Mouse (Mus musculus) forebrain, embryonic 11.5 days (tissue): Measurements from ENCODE around the gene Olfr603. TPM values are rescaled to one million over a fixed set of nuclear protein-coding genes. Genes with fewer than 3 reads are reported as not detected.
"Not testable (repeated sequence)": the region's sequence is repeated elsewhere in the genome, so short reads cannot be mapped to it uniquely, and the experiment has no call there.

Experiments
- ATAC-seq: fragments of 200-750 bp; cut with Nextera tagmentation; replicated peaks from 2 replicates; pipeline ENCODE4 v1.8.0; 2017; ENCODE audit warnings: moderate TSS enrichment; ENCODE audit not compliant: low FRiP score
- DNase-seq: peaks from one replicate; pipeline ENCODE4 v3.0.0-alpha.2; 2017; ENCODE audit warnings: low spot score
- H3K27ac ChIP-seq: fragments of 300-500 bp; sonication (generic); 2 replicates; pipeline ENCODE4 v1.5.1; 2014; ENCODE audit warnings: low read depth, low read length
- H3K27me3 ChIP-seq: fragments of 300-500 bp; sonication (generic); 2 replicates; pipeline ENCODE4 v1.6.1; 2014; ENCODE audit warnings: mild to moderate bottlenecking, low read length, mixed read lengths; ENCODE audit not compliant: control insufficient read depth, insufficient read depth
- H3K36me3 ChIP-seq: fragments of 300-500 bp; sonication (generic); 2 replicates; pipeline ENCODE4 v1.6.1; 2014; ENCODE audit warnings: mild to moderate bottlenecking, low read length, moderate library complexity, mixed read lengths; ENCODE audit not compliant: control insufficient read depth, insufficient read depth
- H3K4me1 ChIP-seq: fragments of 300-500 bp; sonication (generic); replicated peaks from 2 replicates; pipeline ENCODE4 v1.6.1; 2014; ENCODE audit warnings: low read length, mixed read lengths; ENCODE audit not compliant: control insufficient read depth, insufficient read depth
- H3K4me2 ChIP-seq: fragments of 300-500 bp; sonication (generic); 2 replicates; pipeline ENCODE4 v1.6.1; 2014; ENCODE audit warnings: low read depth, mild to moderate bottlenecking, low read length, moderate library complexity, mixed read lengths; ENCODE audit not compliant: severe bottlenecking
- H3K4me3 ChIP-seq: fragments of 300-500 bp; sonication (generic); 2 replicates; pipeline ENCODE4 v1.5.1; 2014; ENCODE audit warnings: low read depth, low read length
- H3K9ac ChIP-seq: fragments of 300-500 bp; sonication (generic); 2 replicates; pipeline ENCODE4 v1.6.1; 2014; ENCODE audit warnings: low read length
- H3K9me3 ChIP-seq: fragments of 300-500 bp; sonication (generic); 2 replicates; pipeline ENCODE4 v1.6.1; 2016; ENCODE audit warnings: low read length, mixed read lengths; ENCODE audit not compliant: control insufficient read depth
- WGBS: fragments of 180-500 bp; shearing (Covaris S2); extraction: QIAGEN DNeasy Blood & Tissue Kit; methylation state at CpG from one replicate; pipeline ENCODE4 v1.1.7; 2014; 5-methylcytosine and 5-hydroxymethylcytosine counted together
- polyA plus RNA-seq: library from polyadenylated mRNA; unstranded; fragments of >200 nt; fragmentation: Nextera tagmentation; extraction: Ambion mirVana; gene quantifications from 2 replicates; pipeline ENCODE4 v1.2.1, GENCODE M21; 2014

The Olfr603 gene
- polyA plus RNA-seq: not detected in 2 replicates

GRCm38 (mm10) chr7:103386077-103386476 is at the start of gene Olfr603:
Olfr603 (minus strand) TSS chr7:103386177.
- H3K27me3 ChIP-seq: no peaks in the 10 kb centered on the region
- H3K9me3 ChIP-seq: no peaks in the 10 kb centered on the region
- ATAC-seq: no peak
- H3K4me3 ChIP-seq: no peak within 1 kb of the TSS
- no peak within 1 kb of the TSS for H3K27ac ChIP-seq
- H3K9ac ChIP-seq: no peak within 1 kb of the TSS
- no peak within 1 kb of the TSS for H3K4me2 ChIP-seq
- no peak for DNase-seq
- H3K4me1 ChIP-seq: no peaks in the 10 kb centered on the region
- no peaks in the 10 kb centered on the region for H3K36me3 ChIP-seq

GRCm38 (mm10) chr7:103414772-103415171 is 28.8 kb upstream of the Olfr603 start, which contains the start of gene Usp17lc:
Usp17lc (plus strand) TSS chr7:103415072.
- H3K9ac ChIP-seq, H3K27me3 ChIP-seq, DNase-seq, ATAC-seq, H3K36me3 ChIP-seq, H3K9me3 ChIP-seq, H3K27ac ChIP-seq, H3K4me2 ChIP-seq, H3K4me3 ChIP-seq, H3K4me1 ChIP-seq: not testable (repeated sequence)
- 45% methylated on average over 1 of the region's 1 CpGs for WGBS

GRCm38 (mm10) chr7:103406521-103407055 is 20.6 kb upstream of the Olfr603 start:
- not testable (repeated sequence) for H3K27me3 ChIP-seq, ATAC-seq, H3K9me3 ChIP-seq, H3K9ac ChIP-seq, H3K36me3 ChIP-seq, DNase-seq, H3K27ac ChIP-seq, H3K4me3 ChIP-seq, H3K4me2 ChIP-seq, H3K4me1 ChIP-seq
- WGBS: 81% methylated on average over 3 of the region's 3 CpGs

GRCm38 (mm10) chr7:103398981-103399380 is 13.0 kb upstream of the Olfr603 start:
- Histone ChIP-seq H3K4me1 (no peaks in the 10 kb centered on the region), H3K27ac (no peak overlapping the region), H3K9me3 (no peaks in the 10 kb centered on the region), H3K4me2 (no peak overlapping the region), H3K4me3 (no peak overlapping the region), H3K9ac (no peak overlapping the region), H3K36me3 (no peaks in the 10 kb centered on the region), H3K27me3 (no peaks in the 10 kb centered on the region)
- 4% methylated on average over 1 of the region's 1 CpGs for WGBS
- DNase-seq (no peak), ATAC-seq (no peak)

- no peak overlapping the region for H3K27ac ChIP-seq
- DNase-seq (no peak), ATAC-seq (no peak)
- no peaks in the 10 kb centered on the region for H3K4me1 ChIP-seq
- no peaks in the 10 kb centered on the region for H3K9me3 ChIP-seq
- H3K36me3 ChIP-seq: no peaks in the 10 kb centered on the region
- H3K4me3 ChIP-seq: no peak overlapping the region
- H3K27me3 ChIP-seq: no peaks in the 10 kb centered on the region
- no peak overlapping the region for H3K9ac ChIP-seq
- H3K4me2 ChIP-seq: no peak overlapping the region
Measured at GRCm38 (mm10) chr7:103397758-103398157, 11.8 kb upstream of the Olfr603 start.

GRCm38 (mm10) chr7:103362555-103362954 is 23.4 kb downstream of the Olfr603 start, which contains the start of gene Olfr601:
Olfr601 (minus strand) TSS chr7:103362655.
- H3K4me1 ChIP-seq: no peaks in the 10 kb centered on the region
- H3K27me3 ChIP-seq: no peaks in the 10 kb centered on the region
- ATAC-seq: no peak
- 97% methylated on average over 1 of the region's 1 CpGs for WGBS
- DNase-seq: no peak
- no peak within 1 kb of the TSS for H3K4me2 ChIP-seq
- H3K9me3 ChIP-seq: no peaks in the 10 kb centered on the region
- no peak within 1 kb of the TSS for H3K4me3 ChIP-seq
- H3K27ac ChIP-seq: no peak within 1 kb of the TSS
- H3K36me3 ChIP-seq: no peaks in the 10 kb centered on the region
- H3K9ac ChIP-seq: no peak within 1 kb of the TSS

GRCm38 (mm10) chr7:103349569-103349968 is 36.4 kb downstream of the Olfr603 start, which contains the start of gene Olfr600:
Olfr600 (minus strand) TSS chr7:103349669.
- Histone ChIP-seq H3K27me3 (no peaks in the 10 kb centered on the region), H3K9ac (no peak within 1 kb of the TSS), H3K4me1 (no peaks in the 10 kb centered on the region), H3K27ac (no peak within 1 kb of the TSS), H3K4me3 (no peak within 1 kb of the TSS), H3K9me3 (no peaks in the 10 kb centered on the region), H3K4me2 (no peak within 1 kb of the TSS), H3K36me3 (no peaks in the 10 kb centered on the region)
- no peak for DNase-seq
- no peak for ATAC-seq

GRCm38 (mm10) chr7:103335617-103336016 is 50.4 kb downstream of the Olfr603 start, which contains the start of gene Olfr599:
Olfr599 (plus strand) TSS chr7:103335917.
- 89% methylated on average over 1 of the region's 1 CpGs for WGBS
- Histone ChIP-seq H3K27ac (no peak within 1 kb of the TSS), H3K9me3 (no peaks in the 10 kb centered on the region), H3K4me1 (no peaks in the 10 kb centered on the region), H3K27me3 (no peaks in the 10 kb centered on the region), H3K9ac (no peak within 1 kb of the TSS), H3K4me3 (no peak within 1 kb of the TSS), H3K4me2 (no peak within 1 kb of the TSS), H3K36me3 (no peaks in the 10 kb centered on the region)
- DNase-seq (no peak), ATAC-seq (no peak)
